Mouse (Mus musculus) liver, embryonic 14.5 days (tissue): ENCODE results near the gene Dner. TPM values are rescaled to one million over a fixed set of nuclear protein-coding genes. Genes with fewer than 3 reads are reported as not detected.

Source experiments
- ATAC-seq: fragments of 200-750 bp; cut with Nextera tagmentation; 2 replicates; pipeline ENCODE4 v1.8.0; 2017; ENCODE audit warnings: moderate number of reproducible peaks, mild to moderate bottlenecking, moderate library complexity; ENCODE audit not compliant: insufficient read depth
- DNase-seq, 3 experiments: peaks; one replicate each; pipeline ENCODE4 v3.0.0-alpha.2; 2012 to 2013; ENCODE audit warnings: low read depth in 3 of 3, low spot score in 3 of 3
- H3K27ac ChIP-seq: fragments of 300-500 bp; sonication (generic); 2 replicates; pipeline ENCODE4 v1.5.1; 2014; ENCODE audit warnings: moderate library complexity, mild to moderate bottlenecking, control low read depth, inconsistent platforms
- H3K27me3 ChIP-seq: fragments of 300-500 bp; sonication (generic); 2 replicates; pipeline ENCODE4 v1.6.1; 2014; ENCODE audit warnings: mild to moderate bottlenecking, low read length, moderate library complexity; ENCODE audit not compliant: control insufficient read depth, insufficient read depth
- H3K36me3 ChIP-seq: fragments of 300-500 bp; sonication (generic); replicated peaks from 2 replicates; pipeline ENCODE4 v1.6.1; 2014; ENCODE audit warnings: low read depth; ENCODE audit not compliant: control insufficient read depth, insufficient read depth
- H3K4me1 ChIP-seq, 2 experiments: fragments of 200-500 bp in 1 of 2; fragments of 300-500 bp in 1 of 2; sonication (generic) in 1 of 2; replicated peaks; 2 replicates each; pipeline ENCODE4 v1.6.1; 2012 to 2014; ENCODE audit warnings: antibody characterized with exemption in 1 of 2, inconsistent platforms in 1 of 2, low read length in 1 of 2; ENCODE audit not compliant: control insufficient read depth in 2 of 2, insufficient read depth in 2 of 2
- H3K4me2 ChIP-seq: fragments of 300-500 bp; sonication (generic); 2 replicates; pipeline ENCODE4 v1.6.1; 2014; ENCODE audit warnings: low read depth, mild to moderate bottlenecking, control low read depth, moderate library complexity
- H3K4me3 ChIP-seq, 2 experiments: fragments of 200-500 bp in 1 of 2; fragments of 300-500 bp in 1 of 2; sonication (generic) in 1 of 2; 2 replicates each; pipeline ENCODE4 v1.5.1; 2012 to 2014; ENCODE audit warnings: low read depth in 2 of 2, low read length in 2 of 2, mild to moderate bottlenecking in 2 of 2, control low read depth in 1 of 2, inconsistent platforms in 1 of 2, moderate library complexity in 1 of 2; ENCODE audit not compliant: insufficient read depth in 1 of 2
- H3K9ac ChIP-seq: fragments of 300-500 bp; sonication (generic); replicated peaks from 2 replicates; pipeline ENCODE4 v1.6.1; 2014; ENCODE audit warnings: mild to moderate bottlenecking, control low read depth, moderate library complexity
- H3K9me3 ChIP-seq: fragments of 300-500 bp; sonication (generic); 2 replicates; pipeline ENCODE4 v1.6.1; 2016; ENCODE audit warnings: low read length, mixed read lengths; ENCODE audit not compliant: control insufficient read depth
- CTCF ChIP-seq: IDR thresholded peaks from 2 replicates; pipeline ENCODE4 v1.5.1; 2016; ENCODE audit warnings: antibody characterized with exemption, low read depth, control low read depth
- EP300 ChIP-seq: IDR thresholded peaks from 2 replicates; pipeline ENCODE4 v1.6.1; 2016; ENCODE audit warnings: antibody characterized with exemption, low read depth
- WGBS: fragments of 180-500 bp; shearing (Covaris S2); extraction: QIAGEN DNeasy Blood & Tissue Kit; methylation state at CpG from one replicate; pipeline ENCODE4 v1.1.7; 2014; ENCODE audit not compliant: insufficient replicate concordance; 5-methylcytosine and 5-hydroxymethylcytosine counted together
- polyA plus RNA-seq, 2 experiments: library from polyadenylated mRNA; depleted of rRNA in 1 of 2; stranded (reverse) in 1 of 2; unstranded in 1 of 2; fragments of >200 nt; fragmentation: Nextera tagmentation in 1 of 2; extraction: Ambion mirVana in 1 of 2; gene quantifications; 2 replicates each; pipeline versions ENCODE4 v1.2.1 to v1.2.3; 2012 to 2014

Dner gene
- polyA plus RNA-seq, 2 experiments: 0.02 TPM; not detected in 1

GRCm38 (mm10) chr1:84479976-84480375 is 216.0 kb downstream of the Dner start:
- DNase-seq (no peak), ATAC-seq (no peak)
- WGBS: 68% methylated on average over 8 of the region's 8 CpGs

GRCm38 (mm10) chr1:84474274-84474673 is 221.7 kb downstream of the Dner start:
- no peaks in the 10 kb centered on the region for H3K36me3 ChIP-seq
- no peaks in the 10 kb centered on the region for H3K9me3 ChIP-seq
- H3K9ac ChIP-seq: no peak overlapping the region
- TF ChIP-seq CTCF (no peak), EP300 (no peak)
- H3K4me1 ChIP-seq: no peaks in the 10 kb centered on the region
- no peak overlapping the region for H3K4me2 ChIP-seq
- DNase-seq (no peak), ATAC-seq (no peak)
- H3K4me3 ChIP-seq: no peak overlapping the region
- H3K27ac ChIP-seq: no peak overlapping the region
- 70% methylated on average over 3 of the region's 3 CpGs for WGBS
- H3K27me3 ChIP-seq: no peaks in the 10 kb centered on the region

More at GRCm38 (mm10) chr1:84479976-84480375, 216.0 kb downstream of the Dner start:
- Histone ChIP-seq H3K9me3 (no peaks in the 10 kb centered on the region), H3K27me3 (no peaks in the 10 kb centered on the region), H3K9ac (no peak overlapping the region), H3K4me3 (no peak overlapping the region), H3K36me3 (no peaks in the 10 kb centered on the region), H3K4me2 (no peak overlapping the region), H3K27ac (no peak overlapping the region), H3K4me1 (no peaks in the 10 kb centered on the region)
- TF ChIP-seq EP300 (no peak), CTCF (no peak)

- ATAC-seq (no peak), DNase-seq (no peak)
- TF ChIP-seq EP300: no peak
- H3K4me3 ChIP-seq: no peak overlapping the region
- H3K9ac ChIP-seq: no peak overlapping the region
- H3K36me3 ChIP-seq: no peaks in the 10 kb centered on the region
- 41% methylated on average over 2 of the region's 2 CpGs for WGBS
- no peak overlapping the region for H3K4me2 ChIP-seq
- no peaks in the 10 kb centered on the region for H3K4me1 ChIP-seq
- H3K27me3 ChIP-seq: no peaks in the 10 kb centered on the region
- H3K9me3 ChIP-seq: no peaks in the 10 kb centered on the region
- no peak overlapping the region for H3K27ac ChIP-seq
These were observed 223.8 kb downstream of the Dner start for GRCm38 (mm10) chr1:84472260-84472659.

GRCm38 (mm10) chr1:84470342-84470741 is 225.7 kb downstream of the Dner start:
- Histone ChIP-seq H3K27me3 (no peaks in the 10 kb centered on the region), H3K4me3 (no peak overlapping the region), H3K36me3 (no peaks in the 10 kb centered on the region), H3K9ac (no peak overlapping the region), H3K9me3 (no peaks in the 10 kb centered on the region), H3K27ac (no peak overlapping the region), H3K4me1 (no peaks in the 10 kb centered on the region), H3K4me2 (no peak overlapping the region)
- no peak for DNase-seq
- WGBS: 52% methylated on average over 4 of the region's 4 CpGs
- no peak for ATAC-seq
- peak; percentile 67 for TF ChIP-seq CTCF
- no peak for TF ChIP-seq EP300

- WGBS: 47% methylated on average over 3 of the region's 3 CpGs
- no peak for ATAC-seq
- H3K4me3 ChIP-seq: no peak overlapping the region
- H3K4me1 ChIP-seq: no peaks in the 10 kb centered on the region
- no peak for TF ChIP-seq CTCF
- no peak for TF ChIP-seq EP300
- H3K9ac ChIP-seq: no peak overlapping the region
- no peaks in the 10 kb centered on the region for H3K9me3 ChIP-seq
- no peaks in the 10 kb centered on the region for H3K36me3 ChIP-seq
- no peaks in the 10 kb centered on the region for H3K27me3 ChIP-seq
- H3K27ac ChIP-seq: no peak overlapping the region
- no peak overlapping the region for H3K4me2 ChIP-seq
- DNase-seq: no peak
These were observed 228.4 kb downstream of the Dner start for GRCm38 (mm10) chr1:84467664-84468063.

GRCm38 (mm10) chr1:84464761-84465160 is 231.3 kb downstream of the Dner start:
- Histone ChIP-seq H3K27ac (no peak overlapping the region), H3K27me3 (no peaks in the 10 kb centered on the region), H3K4me2 (no peak overlapping the region), H3K4me3 (no peak overlapping the region), H3K9me3 (no peaks in the 10 kb centered on the region), H3K9ac (no peak overlapping the region), H3K4me1 (no peaks in the 10 kb centered on the region), H3K36me3 (no peaks in the 10 kb centered on the region)
- TF ChIP-seq CTCF: no peak
- TF ChIP-seq EP300: no peak
- ATAC-seq (no peak), DNase-seq (no peak)
- 55% methylated on average over 3 of the region's 3 CpGs for WGBS
